8 mouse cellular contexts compared by ENCODE assay signal in the genomic region with DNA sequence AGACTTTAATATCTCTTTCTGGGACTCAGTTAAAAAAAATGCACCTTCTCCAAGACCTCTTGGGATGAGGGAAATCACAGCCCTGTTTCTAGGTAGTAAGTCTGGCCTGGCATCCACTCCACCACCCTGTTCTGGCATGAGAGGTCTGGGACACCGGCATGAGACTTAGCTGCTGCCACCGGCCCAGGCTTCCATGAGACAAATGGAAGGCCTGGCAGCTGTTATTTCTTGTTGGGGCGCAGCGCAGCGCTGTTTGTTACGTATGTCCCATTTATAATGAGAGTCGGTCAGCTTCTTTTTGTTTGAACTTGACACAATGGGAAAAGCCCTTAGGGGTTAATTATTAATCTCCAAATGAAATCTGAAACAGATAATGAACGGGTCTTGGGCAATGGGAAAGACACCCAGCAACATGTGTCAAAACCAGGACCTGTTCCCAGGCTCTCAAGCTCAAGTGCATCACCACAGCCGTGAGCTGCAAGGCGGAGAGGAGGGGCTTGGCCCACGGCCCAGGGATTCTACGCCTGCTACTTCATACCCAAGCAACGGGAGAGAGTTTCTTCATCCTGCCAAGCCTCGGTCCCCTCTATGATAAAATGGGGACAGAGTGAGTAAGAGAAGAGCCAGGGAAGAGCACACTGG.
A peak's percentile ranks its signal among the peaks of the same experiment; 100 is the strongest.
DNase-seq lines count a peak whose midpoint lies in the region; ATAC-seq and TF ChIP-seq lines count a peak whose summit lies in the region.

No protein-coding gene starts in this region.

- ATAC-seq in lung, embryonic 14.5 days (ENCODE audit: insufficient read depth), result peak; percentile 78
- ATAC-seq in monocyte, adult 5-6 weeks (replicated peaks; ENCODE audit: insufficient number of reproducible peaks, low FRiP score, low TSS enrichment, poor library complexity, severe bottlenecking), result no peak

- no peaks in the 10 kb centered on the region for H3K36me3 ChIP-seq in lung, embryonic 14.5 days (ENCODE audit: insufficient read depth)
- no peaks in the 10 kb centered on the region for H3K36me3 ChIP-seq in thymus, adult 2 months (ENCODE audit: control insufficient read depth, insufficient read depth, low read length)

- H3K4me1 ChIP-seq in lung, embryonic 14.5 days (ENCODE audit: insufficient read depth), result 0 out of 2 replicates have a peak, but pooled peaks cover 9% of the 10 kb centered on the region
- no peaks in the 10 kb centered on the region for H3K4me1 ChIP-seq in thymus, adult 2 months (replicated peaks; ENCODE audit: control insufficient read depth, insufficient read depth, low read length)

- no peak for TF ChIP-seq CTCF in layer of hippocampus, adult 2 months (conservative IDR thresholded peaks at IDR 0.05)
- TF ChIP-seq CTCF in brain, embryonic 14.5 days (IDR thresholded peaks at IDR 0.05; ENCODE audit: borderline replicate concordance, extremely low read depth, insufficient read depth, insufficient read length), result no peak
- no peak for TF ChIP-seq CTCF in lung, embryonic 14.5 days (IDR thresholded peaks at IDR 0.05; ENCODE audit: low read depth)
- no peak for TF ChIP-seq CTCF in thymus, adult 2 months (IDR thresholded peaks at IDR 0.05; ENCODE audit: borderline replicate concordance, control insufficient read depth, extremely low read depth, insufficient read depth, low read length, poor library complexity)

- TF ChIP-seq POLR2A in brain, embryonic 14.5 days (IDR thresholded peaks at IDR 0.05; ENCODE audit: borderline replicate concordance, extremely low read depth, insufficient read depth, insufficient read length, poor library complexity, severe bottlenecking), result no peak
- no peak for TF ChIP-seq POLR2A in thymus, adult 2 months (IDR thresholded peaks at IDR 0.05; ENCODE audit: control insufficient read depth, extremely low read depth, insufficient read depth, low read length, poor library complexity)

- no peak overlapping the region for H3K9ac ChIP-seq in lung, embryonic 14.5 days

- peak overlapping the region; percentile 23; the same call in 1 of the 2 replicates for H3K4me2 ChIP-seq in lung, embryonic 14.5 days

- 39% methylated on average over 14 of the region's 14 CpGs for WGBS in lung, embryonic 14.5 days
- WGBS in thymus, adult 2 months, result 94% methylated on average over 14 of the region's 14 CpGs

- DNase-seq in layer of hippocampus, adult 2 months (ENCODE audit: low spot score in 2 of 2), result peak in 1 of 2 experiments; percentile 52
- DNase-seq in layer of hippocampus, postnatal 36 days, result no peak
- DNase-seq in brain, embryonic 14.5 days (ENCODE audit: low read depth), result peak; percentile 95
- DNase-seq in gonadal fat pad, adult 2 months (ENCODE audit: low read depth), result peak; percentile 93
- DNase-seq in lung, embryonic 14.5 days, result peak; percentile 89
- no peak for DNase-seq in layer of hippocampus, adult 8-10 months (ENCODE audit: low spot score in 2 of 2)
- DNase-seq in thymus, adult 2 months, result no peak

- H3K27me3 ChIP-seq in lung, embryonic 14.5 days (ENCODE audit: insufficient read depth, low read length), result no peaks in the 10 kb centered on the region
- no peaks in the 10 kb centered on the region for H3K27me3 ChIP-seq in thymus, adult 2 months (ENCODE audit: control insufficient read depth, insufficient read depth, low read length)

- peak overlapping the region; percentile 90 for H3K27ac ChIP-seq in layer of hippocampus, adult 2 months
- no peak overlapping the region for H3K27ac ChIP-seq in lung, embryonic 14.5 days (ENCODE audit: low read depth)
- no peak overlapping the region for H3K27ac ChIP-seq in thymus, adult 2 months (ENCODE audit: control insufficient read depth, insufficient read depth, low read length)

- H3K9me3 ChIP-seq in lung, embryonic 14.5 days (ENCODE audit: low read depth, low read length), result no peaks in the 10 kb centered on the region

- H3K4me3 ChIP-seq in layer of hippocampus, adult 2 months, result no peak overlapping the region; the same call in 1 of the 2 replicates
- no peak overlapping the region for H3K4me3 ChIP-seq in lung, embryonic 14.5 days (ENCODE audit: low read depth, low read length)
- no peak overlapping the region for H3K4me3 ChIP-seq in thymus, adult 2 months (ENCODE audit: control insufficient read depth, insufficient read depth, low read length)

Comparison
In these comparisons a context has a peak if more than half of its experiments do, and no peak if none do; other contexts are left out.
1. DNase-seq: peak in brain, embryonic 14.5 days (single experiment), gonadal fat pad, adult 2 months (single experiment) and lung, embryonic 14.5 days (single experiment); none in layer of hippocampus, postnatal 36 days (0 of 2), layer of hippocampus, adult 8-10 months (0 of 2) and thymus, adult 2 months (single experiment).